Comparison of ENCODE assay signal across 9 mouse cellular contexts in genomic region chr8:93199146-93199545, GRCm38 (mm10). TPM values are rescaled to one million over a fixed set of nuclear protein-coding genes. Genes with fewer than 3 reads are reported as not detected.
"Had no signal": no experiment of that assay in that cellular context is flagged by ENCODE, and none has a peak within 500 bp of the region (broad histone marks: within the 10 kb centered on the region; RNA-seq: fewer than 3 reads in every experiment).

No protein-coding gene starts in this region.

RNA-seq across cellular contexts. Expression of gene Ces1d, which starts 1.5 kb away (rescaled TPM):
- total RNA-seq: layer of hippocampus, postnatal 10 days; left cerebral cortex, postnatal 36 days had no signal

RNA-seq across cellular contexts. Expression of gene Ces1e, which starts 30.3 kb away (rescaled TPM):
- total RNA-seq: layer of hippocampus, adult 2 months; layer of hippocampus, postnatal 10 days; left cerebral cortex, postnatal 36 days; megakaryocyte progenitor cell, adult 5-6 weeks; midbrain, postnatal 0 days had no signal
- polyA plus RNA-seq: limb, embryonic 13.5 days; liver, embryonic 11.5 days; midbrain, embryonic 13.5 days; midbrain, postnatal 0 days; neural tube, embryonic 14.5 days had no signal
